Mouse (Mus musculus) myocyte (in vitro differentiated cells): ENCODE results near the gene Olfr1030. TPM values are rescaled to one million over a fixed set of nuclear protein-coding genes. Genes with fewer than 3 reads are reported as not detected.

Experiments used
- polyA plus RNA-seq: library from polyadenylated mRNA; unstranded; fragments of >200 nt; fragmentation: generic; extraction: Trizol; gene quantifications from one replicate; pipeline ENCODE4 v1.2.1, GENCODE M21; 2012; ENCODE audit warnings: missing spikeins

Gene Olfr1030
- polyA plus RNA-seq, 1 experiment: not detected

Other genes starting within 250 kb of the Olfr1030 start
- gene Olfr1012, start 216.5 kb upstream of the Olfr1030 start, polyA plus RNA-seq: not detected
- gene Olfr1013, start 212.2 kb upstream of the Olfr1030 start, polyA plus RNA-seq: not detected
- not detected for gene Olfr1014, start 206.6 kb upstream of the Olfr1030 start, polyA plus RNA-seq
- gene Olfr1015, start 197.3 kb upstream of the Olfr1030 start, polyA plus RNA-seq: not detected
- gene Olfr1016, start 176.7 kb upstream of the Olfr1030 start, polyA plus RNA-seq: not detected
- gene Olfr1018, start 160.8 kb upstream of the Olfr1030 start, polyA plus RNA-seq: not detected
- not detected for gene Olfr1019, start 133.8 kb upstream of the Olfr1030 start, polyA plus RNA-seq
- not detected for gene Olfr1020, start 132.2 kb upstream of the Olfr1030 start, polyA plus RNA-seq
- gene Olfr1022, start 110.7 kb upstream of the Olfr1030 start, polyA plus RNA-seq: not detected
- gene Olfr1023, start 93.6 kb upstream of the Olfr1030 start, polyA plus RNA-seq: not detected
- not detected for gene Olfr1024, start 74.2 kb upstream of the Olfr1030 start, polyA plus RNA-seq
- gene Olfr1025-ps1, start 64.1 kb upstream of the Olfr1030 start, polyA plus RNA-seq: not detected
- not detected for gene Olfr1026, start 57.7 kb upstream of the Olfr1030 start, polyA plus RNA-seq
- gene Olfr1028, start 28.8 kb upstream of the Olfr1030 start, polyA plus RNA-seq: not detected
- not detected for gene Olfr1029, start 5.4 kb upstream of the Olfr1030 start, polyA plus RNA-seq
- not detected for gene Olfr1031, start 11.0 kb downstream of the Olfr1030 start, polyA plus RNA-seq
- gene Olfr1032, start 26.3 kb downstream of the Olfr1030 start, polyA plus RNA-seq: not detected
- gene Olfr1033, start 41.4 kb downstream of the Olfr1030 start, polyA plus RNA-seq: not detected
- gene Olfr1034, start 66.6 kb downstream of the Olfr1030 start, polyA plus RNA-seq: not detected
- not detected for gene Olfr1036, start 94.7 kb downstream of the Olfr1030 start, polyA plus RNA-seq
- not detected for gene Olfr1037, start 108.1 kb downstream of the Olfr1030 start, polyA plus RNA-seq
- gene Olfr1039, start 156.7 kb downstream of the Olfr1030 start, polyA plus RNA-seq: not detected
- not detected for gene Olfr1040, start 167.5 kb downstream of the Olfr1030 start, polyA plus RNA-seq
- not detected for gene Olfr1042, start 182.6 kb downstream of the Olfr1030 start, polyA plus RNA-seq
- not detected for gene Olfr1043, start 188.2 kb downstream of the Olfr1030 start, polyA plus RNA-seq
- not detected for gene Olfr1044, start 198.5 kb downstream of the Olfr1030 start, polyA plus RNA-seq
- gene Olfr52, start 206.4 kb downstream of the Olfr1030 start, polyA plus RNA-seq: not detected
- gene Olfr1045, start 223.7 kb downstream of the Olfr1030 start, polyA plus RNA-seq: not detected
- not detected for gene Olfr1046, start 240.0 kb downstream of the Olfr1030 start, polyA plus RNA-seq